Mouse (Mus musculus): ENCODE measurements around the gene Trio. TPM values are rescaled to one million over a fixed set of nuclear protein-coding genes. Genes with fewer than 3 reads are reported as not detected.

The Trio gene
- polyA plus RNA-seq, 1 experiment from 2014 or later = 52.8 TPM

DNA sequence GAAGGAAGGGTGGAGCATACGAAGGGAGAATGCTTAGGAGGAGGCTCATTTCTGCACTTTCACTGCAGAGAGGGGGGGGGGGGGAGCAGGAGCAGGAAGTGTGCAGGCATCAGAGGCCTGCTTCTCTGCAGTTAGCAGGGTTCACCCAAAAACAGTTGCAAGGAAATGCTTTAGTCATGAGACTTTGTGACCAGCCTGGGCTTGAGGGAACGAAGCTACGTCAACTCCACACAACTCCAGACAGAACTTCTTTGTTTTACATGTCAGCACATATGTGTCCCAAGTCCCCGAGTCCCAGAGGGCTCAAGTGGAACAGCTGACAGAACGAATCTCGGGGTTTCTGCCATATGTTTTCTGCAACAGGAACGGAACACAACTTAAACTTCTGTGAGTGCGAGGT, 99.8 kb downstream of the Trio start:
- peak overlapping the region; percentile 61 for H3K27ac ChIP-seq
- 22% methylated on average over 8 of the region's 8 CpGs for WGBS

DNA sequence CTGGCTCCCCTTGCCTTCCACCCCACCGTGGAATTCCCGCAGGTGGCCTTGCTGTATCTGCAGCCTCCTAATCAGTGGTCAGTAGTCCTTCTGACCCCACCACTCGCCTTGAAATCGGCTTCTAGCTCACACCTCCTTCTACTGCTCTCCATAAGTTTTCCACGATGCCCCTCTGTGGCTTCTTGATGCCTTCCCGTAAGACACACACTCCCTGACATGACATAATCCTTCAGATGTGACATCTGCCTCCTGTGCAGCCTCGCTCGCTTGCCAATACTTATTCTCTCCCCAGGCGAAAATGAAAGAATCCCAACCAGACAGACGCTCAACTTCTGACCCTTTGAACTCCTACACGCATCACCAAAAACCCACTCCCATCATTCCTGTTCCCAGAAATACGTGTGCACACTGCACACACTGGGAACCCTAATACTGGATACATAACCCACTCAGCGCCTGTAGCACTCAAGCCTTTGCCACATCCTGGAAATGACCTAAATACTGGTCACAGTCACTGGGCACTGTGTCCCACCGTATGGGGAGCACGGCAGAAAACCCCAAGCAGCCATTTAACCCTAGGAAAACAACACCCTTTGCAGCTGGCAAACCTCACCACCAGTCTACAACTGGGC, 100.5 kb downstream of the Trio start:
- 32% methylated on average over 15 of the region's 15 CpGs for WGBS
- H3K36me3 ChIP-seq = no peaks in the 10 kb centered on the region
- no peaks in the 10 kb centered on the region for H3K27me3 ChIP-seq
- no peak overlapping the region for H3K4me3 ChIP-seq
- no peak for ATAC-seq (ENCODE audit: insufficient number of reproducible peaks, low FRiP score, low TSS enrichment, low read depth)
- peaks cover 44% of the 10 kb centered on the region for H3K4me1 ChIP-seq
- no peak overlapping the region for H3K9ac ChIP-seq
- H3K9me3 ChIP-seq = no peaks in the 10 kb centered on the region
- H3K27ac ChIP-seq = peak overlapping the region; percentile 29; the same call in 1 of the 2 replicates
- H3K4me2 ChIP-seq = no peak overlapping the region

More for the DNA sequence above, 99.8 kb downstream of the Trio start:
- Histone ChIP-seq H3K4me1 (peaks cover 44% of the 10 kb centered on the region), H3K9me3 (no peaks in the 10 kb centered on the region), H3K9ac (no peak overlapping the region), H3K4me3 (no peak overlapping the region), H3K36me3 (no peaks in the 10 kb centered on the region), H3K4me2 (no peak overlapping the region), H3K27me3 (no peaks in the 10 kb centered on the region)
- ATAC-seq (ENCODE audit: insufficient number of reproducible peaks, low FRiP score, low TSS enrichment, low read depth) = no peak

DNA sequence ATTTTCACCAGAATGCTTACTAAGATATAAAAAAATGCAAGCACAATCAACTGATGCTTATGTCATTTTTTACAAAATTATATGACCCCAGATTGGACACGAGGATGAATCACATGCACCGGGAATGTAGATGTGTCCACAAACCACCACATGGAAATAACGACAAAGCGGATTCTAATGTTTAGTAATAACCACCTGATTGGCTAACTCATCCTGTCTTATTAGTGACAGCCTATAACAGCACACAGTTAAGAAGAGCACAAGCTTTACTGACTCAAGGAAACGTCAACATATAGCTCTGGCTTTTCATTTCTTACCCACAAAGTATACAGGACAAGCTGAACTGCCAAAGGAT, 101.7 kb downstream of the Trio start:
- no peak for ATAC-seq (ENCODE audit: insufficient number of reproducible peaks, low FRiP score, low TSS enrichment, low read depth)
- Histone ChIP-seq H3K4me1 (peaks cover 47% of the 10 kb centered on the region), H3K27ac (no peak overlapping the region), H3K9me3 (no peaks in the 10 kb centered on the region), H3K4me3 (peak overlapping the region; percentile 35), H3K9ac (no peak overlapping the region), H3K36me3 (no peaks in the 10 kb centered on the region), H3K4me2 (peak overlapping the region; percentile 54), H3K27me3 (no peaks in the 10 kb centered on the region)
- 9% methylated on average over 5 of the region's 5 CpGs for WGBS

DNA sequence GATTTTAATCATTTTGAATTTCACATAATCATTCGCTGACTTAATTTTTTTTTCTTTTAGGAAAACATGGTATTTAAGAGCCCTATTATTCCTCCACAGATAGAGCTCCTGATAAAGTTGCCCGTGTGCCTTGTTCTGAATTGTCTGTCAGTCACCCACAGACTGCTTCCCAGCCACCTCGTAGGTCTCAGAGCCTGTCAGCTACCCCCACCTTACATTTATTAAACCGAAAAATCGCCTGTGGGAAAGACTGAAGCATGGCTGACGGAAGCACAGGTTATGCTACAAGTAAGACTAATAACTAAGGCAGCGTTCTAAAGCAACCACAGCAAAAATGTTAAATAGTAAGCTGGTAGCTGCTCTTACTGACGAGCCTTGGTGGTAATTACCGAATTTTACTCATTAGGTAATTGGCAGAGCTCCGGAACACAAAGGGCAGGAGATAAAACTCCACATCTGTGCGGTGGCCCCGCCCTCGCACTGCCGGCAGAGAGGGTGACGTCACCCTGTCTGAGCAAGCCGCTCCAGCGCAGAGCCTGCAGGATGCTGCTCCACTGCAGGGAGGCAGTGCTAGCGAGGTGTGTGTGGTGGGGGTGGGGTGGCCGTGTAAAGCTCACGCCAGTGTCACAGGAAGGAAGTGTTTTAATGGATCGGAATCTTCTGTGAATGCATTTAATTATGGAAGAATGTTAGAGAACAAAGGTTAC, 102.2 kb downstream of the Trio start:
- WGBS = 5% methylated on average over 21 of the region's 21 CpGs

DNA sequence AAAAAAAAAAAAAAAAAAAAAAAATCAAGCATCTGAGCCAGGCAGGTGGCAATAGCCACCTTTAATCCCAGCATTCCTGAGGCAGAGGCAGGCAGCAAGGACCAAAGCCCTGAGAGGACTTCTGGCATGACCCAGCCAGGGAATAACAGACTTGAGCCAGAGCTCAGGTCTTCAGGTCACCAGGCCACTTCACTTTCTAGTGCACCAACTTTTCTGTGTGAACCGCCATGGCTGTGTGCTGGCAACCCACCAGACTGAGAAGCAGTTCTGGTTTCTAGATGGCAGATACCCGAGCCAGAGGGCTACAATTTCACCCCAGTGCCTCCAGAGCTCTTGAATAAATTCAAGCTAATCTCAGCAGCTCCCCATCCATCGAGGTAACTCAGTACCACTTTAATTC, 104.9 kb downstream of the Trio start:
- Histone ChIP-seq H3K4me1 (peaks cover 29% of the 10 kb centered on the region), H3K9ac (no peak overlapping the region)
- WGBS = 57% methylated on average over 3 of the region's 3 CpGs

More for the DNA sequence above, 102.2 kb downstream of the Trio start:
- H3K9me3 ChIP-seq = no peaks in the 10 kb centered on the region
- ATAC-seq (ENCODE audit: insufficient number of reproducible peaks, low FRiP score, low TSS enrichment, low read depth) = peak; percentile 71
- H3K4me2 ChIP-seq = peak overlapping the region; percentile 54
- H3K36me3 ChIP-seq = no peaks in the 10 kb centered on the region
- H3K27ac ChIP-seq = no peak overlapping the region
- peak overlapping the region; percentile 35 for H3K4me3 ChIP-seq
- peaks cover 47% of the 10 kb centered on the region for H3K4me1 ChIP-seq
- no peaks in the 10 kb centered on the region for H3K27me3 ChIP-seq
- 0 out of 2 replicates have a peak overlapping the region, but pooled peaks have one; percentile 7 for H3K9ac ChIP-seq

DNA sequence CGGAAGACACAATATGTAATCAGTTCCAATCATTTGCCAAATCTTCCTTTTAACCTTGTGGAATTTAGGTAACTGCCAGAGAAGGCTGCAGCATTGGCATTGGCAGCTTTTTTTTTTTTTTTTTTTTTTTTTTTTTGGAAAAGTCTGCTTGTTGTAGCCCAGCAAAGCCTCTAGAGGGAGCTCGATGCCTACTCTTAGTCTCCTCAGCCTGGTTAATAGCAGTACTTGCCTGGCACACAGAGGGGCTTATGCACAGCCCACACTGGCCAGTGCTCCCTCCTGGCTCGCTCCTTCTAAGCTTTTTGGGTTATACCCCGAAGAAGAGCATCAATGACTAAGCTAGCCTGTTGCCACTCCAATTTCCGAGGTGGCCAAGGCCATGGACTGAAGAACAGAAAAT, 106.1 kb downstream of the Trio start:
- WGBS = 13% methylated on average over 5 of the region's 5 CpGs
- no peak for ATAC-seq (ENCODE audit: insufficient number of reproducible peaks, low FRiP score, low TSS enrichment, low read depth)

More for the DNA sequence above, 104.9 kb downstream of the Trio start:
- H3K27ac ChIP-seq = no peak overlapping the region
- H3K27me3 ChIP-seq = no peaks in the 10 kb centered on the region
- H3K9me3 ChIP-seq = no peaks in the 10 kb centered on the region
- no peaks in the 10 kb centered on the region; the same call in 1 of the 2 replicates for H3K36me3 ChIP-seq
- no peak overlapping the region for H3K4me3 ChIP-seq
- ATAC-seq (ENCODE audit: insufficient number of reproducible peaks, low FRiP score, low TSS enrichment, low read depth) = no peak
- no peak overlapping the region for H3K4me2 ChIP-seq

DNA sequence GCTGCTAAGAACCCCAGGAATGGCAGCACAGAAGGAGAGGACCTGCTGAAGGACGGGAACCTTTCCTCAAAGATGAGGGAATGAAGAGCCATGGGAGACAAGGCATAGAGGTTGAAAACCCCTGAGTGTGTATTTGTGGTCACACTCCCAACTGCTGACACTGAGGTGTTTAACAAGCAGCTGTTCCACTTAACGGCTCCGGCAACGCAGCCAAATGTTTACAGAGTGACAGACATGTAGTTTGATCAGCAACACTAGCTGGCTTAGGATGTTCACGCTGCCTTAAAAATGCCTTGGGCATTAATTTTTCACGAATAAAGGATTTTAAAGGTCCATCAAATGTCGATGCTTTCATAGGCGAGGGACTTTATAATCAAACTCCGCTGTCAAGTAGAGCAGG, 106.8 kb downstream of the Trio start:
- Histone ChIP-seq H3K9ac (no peak overlapping the region), H3K27ac (no peak overlapping the region), H3K4me2 (no peak overlapping the region), H3K9me3 (no peaks in the 10 kb centered on the region), H3K4me3 (no peak overlapping the region), H3K27me3 (no peaks in the 10 kb centered on the region), H3K4me1 (peaks cover 13% of the 10 kb centered on the region), H3K36me3 (no peaks in the 10 kb centered on the region; the same call in 1 of the 2 replicates)
- no peak for ATAC-seq (ENCODE audit: insufficient number of reproducible peaks, low FRiP score, low TSS enrichment, low read depth)
- 68% methylated on average over 9 of the region's 9 CpGs for WGBS

More for the DNA sequence above, 106.1 kb downstream of the Trio start:
- no peaks in the 10 kb centered on the region; the same call in 1 of the 2 replicates for H3K36me3 ChIP-seq
- no peak overlapping the region for H3K27ac ChIP-seq
- no peak overlapping the region for H3K9ac ChIP-seq
- H3K4me1 ChIP-seq = peaks cover 17% of the 10 kb centered on the region
- no peaks in the 10 kb centered on the region for H3K9me3 ChIP-seq
- H3K4me3 ChIP-seq = no peak overlapping the region
- H3K27me3 ChIP-seq = no peaks in the 10 kb centered on the region
- no peak overlapping the region for H3K4me2 ChIP-seq

DNA sequence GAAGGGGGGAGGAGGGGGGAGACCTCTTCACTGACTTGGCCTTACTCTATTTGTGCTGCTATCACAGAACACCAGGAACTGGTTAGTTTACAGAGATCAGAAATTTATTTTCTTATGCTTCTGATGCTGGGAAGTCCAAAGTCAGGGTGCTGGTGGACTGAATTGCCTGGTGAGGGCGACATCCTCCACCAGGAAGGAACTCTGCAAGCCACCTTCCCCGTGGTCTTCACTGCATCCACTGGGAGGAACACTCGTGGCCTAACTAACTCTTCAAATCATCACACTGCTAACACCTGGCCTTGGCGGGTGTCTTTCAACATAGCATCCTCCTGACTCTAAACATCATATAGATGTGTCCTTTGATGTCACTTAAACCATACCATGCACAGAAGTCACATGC, 109.4 kb downstream of the Trio start:
- Histone ChIP-seq H3K4me2 (no peak overlapping the region), H3K9me3 (no peaks in the 10 kb centered on the region), H3K9ac (no peak overlapping the region), H3K27ac (no peak overlapping the region), H3K4me3 (no peak overlapping the region), H3K36me3 (peaks cover 6% of the 10 kb centered on the region), H3K27me3 (no peaks in the 10 kb centered on the region), H3K4me1 (peaks cover 4% of the 10 kb centered on the region)
- ATAC-seq (ENCODE audit: insufficient number of reproducible peaks, low FRiP score, low TSS enrichment, low read depth) = no peak
- WGBS = 71% methylated on average over 4 of the region's 4 CpGs

DNA sequence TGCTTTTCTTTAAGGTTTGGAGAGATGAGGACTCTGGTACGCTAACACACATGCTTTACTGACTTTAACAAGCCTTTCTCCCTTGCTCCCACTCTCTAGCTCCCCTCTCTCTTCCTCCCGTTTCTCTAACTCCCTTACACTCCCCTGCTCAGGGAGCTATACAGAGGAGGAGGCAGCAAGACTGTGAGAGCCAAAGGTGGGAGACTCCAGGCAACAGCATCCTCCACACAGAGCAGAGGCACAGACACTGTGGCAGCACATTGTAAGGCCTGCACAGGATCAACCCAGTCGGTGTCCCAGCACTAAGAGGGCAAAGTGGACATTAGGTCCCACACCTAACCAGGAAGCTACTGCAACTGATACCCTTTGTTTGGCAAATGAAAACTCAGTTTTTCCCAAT, 112.6 kb downstream of the Trio start:
- 68% methylated on average over 3 of the region's 3 CpGs for WGBS
- Histone ChIP-seq H3K4me3 (no peak overlapping the region), H3K36me3 (peaks cover 8% of the 10 kb centered on the region), H3K9ac (no peak overlapping the region), H3K27ac (no peak overlapping the region), H3K4me2 (no peak overlapping the region), H3K27me3 (no peaks in the 10 kb centered on the region), H3K9me3 (no peaks in the 10 kb centered on the region), H3K4me1 (no peaks in the 10 kb centered on the region)
- ATAC-seq (ENCODE audit: insufficient number of reproducible peaks, low FRiP score, low TSS enrichment, low read depth) = no peak

DNA sequence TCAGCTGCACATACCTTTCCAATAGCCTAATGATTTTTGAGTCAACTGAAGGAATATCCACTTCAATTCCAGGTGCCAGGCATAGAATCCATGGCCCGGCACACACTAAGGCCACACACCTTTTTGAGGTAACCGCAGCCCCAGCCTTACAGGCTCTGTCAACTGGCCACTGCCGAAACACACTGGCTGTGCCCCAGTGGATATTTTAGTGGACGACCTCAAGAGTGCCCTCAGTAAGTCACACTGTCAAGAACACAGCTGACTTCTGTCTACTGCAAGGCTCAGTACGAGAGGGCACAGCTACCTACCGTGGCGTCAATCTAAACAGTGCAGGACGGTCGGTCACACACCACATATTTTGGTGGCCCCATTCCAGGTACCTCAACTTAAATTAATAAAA, 114.5 kb downstream of the Trio start:
- peaks cover 8% of the 10 kb centered on the region for H3K36me3 ChIP-seq
- H3K27me3 ChIP-seq = no peaks in the 10 kb centered on the region
- no peak overlapping the region for H3K9ac ChIP-seq
- H3K4me1 ChIP-seq = peaks cover 6% of the 10 kb centered on the region; the same call in 1 of the 2 replicates
- no peak overlapping the region for H3K4me2 ChIP-seq
- no peak for ATAC-seq (ENCODE audit: insufficient number of reproducible peaks, low FRiP score, low TSS enrichment, low read depth)
- no peaks in the 10 kb centered on the region for H3K9me3 ChIP-seq
- H3K27ac ChIP-seq = no peak overlapping the region
- H3K4me3 ChIP-seq = no peak overlapping the region
- 91% methylated on average over 9 of the region's 9 CpGs for WGBS

DNA sequence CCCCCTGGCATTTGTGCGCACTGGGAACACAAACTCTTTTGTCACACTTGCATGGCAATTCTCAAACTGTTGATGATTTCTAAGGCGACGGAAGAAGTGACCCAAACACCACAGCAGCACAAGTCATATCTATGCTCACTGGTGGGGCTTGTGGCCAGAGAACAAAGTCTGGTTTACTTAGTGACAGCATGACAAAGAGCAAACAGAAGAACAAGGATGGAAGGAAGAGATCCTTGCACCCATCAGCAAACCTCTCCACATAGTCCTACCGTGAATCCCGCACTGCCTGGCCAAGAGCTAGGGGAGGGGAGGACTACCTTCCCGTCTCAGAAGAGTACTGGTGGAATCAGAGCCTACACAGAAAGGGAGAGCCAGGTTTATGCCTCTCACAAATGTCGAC, 115.5 kb downstream of the Trio start:
- WGBS = 87% methylated on average over 7 of the region's 7 CpGs
- ATAC-seq (ENCODE audit: insufficient number of reproducible peaks, low FRiP score, low TSS enrichment, low read depth) = no peak
- H3K4me1 ChIP-seq = peaks cover 7% of the 10 kb centered on the region; the same call in 1 of the 2 replicates
- no peak overlapping the region for H3K27ac ChIP-seq
- H3K4me3 ChIP-seq = no peak overlapping the region
- no peaks in the 10 kb centered on the region for H3K9me3 ChIP-seq
- H3K9ac ChIP-seq = no peak overlapping the region
- H3K4me2 ChIP-seq = no peak overlapping the region
- H3K27me3 ChIP-seq = no peaks in the 10 kb centered on the region
- peaks cover 10% of the 10 kb centered on the region for H3K36me3 ChIP-seq

DNA sequence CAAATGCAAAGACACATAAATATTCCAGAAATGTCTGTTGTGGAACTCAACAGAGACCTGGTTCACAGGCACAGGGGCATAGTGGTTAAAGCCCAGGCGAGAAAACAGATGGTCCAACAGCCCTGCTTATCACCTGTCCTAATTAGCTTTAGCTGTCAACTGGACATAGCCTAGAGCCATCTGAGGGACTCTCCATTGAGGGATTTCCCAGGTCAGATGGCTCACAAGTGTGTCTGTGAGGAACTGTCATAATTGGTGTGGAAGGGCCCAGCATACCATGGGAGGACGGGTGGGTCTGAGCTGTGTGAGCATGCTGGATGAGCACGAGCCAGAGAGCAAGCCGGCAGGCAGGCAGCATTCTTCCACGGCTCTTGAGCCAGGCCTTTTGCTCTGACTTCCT, 118.0 kb downstream of the Trio start:
- Histone ChIP-seq H3K9me3 (no peaks in the 10 kb centered on the region), H3K9ac (no peak overlapping the region), H3K4me3 (no peak overlapping the region), H3K27me3 (no peaks in the 10 kb centered on the region), H3K27ac (no peak overlapping the region), H3K4me2 (no peak overlapping the region), H3K4me1 (peaks cover 7% of the 10 kb centered on the region; the same call in 1 of the 2 replicates), H3K36me3 (peaks cover 19% of the 10 kb centered on the region)
- WGBS = 43% methylated on average over 5 of the region's 5 CpGs
- no peak for ATAC-seq (ENCODE audit: insufficient number of reproducible peaks, low FRiP score, low TSS enrichment, low read depth)
